Mouse (Mus musculus): ENCODE results near the gene Rbm15b.

Gene Rbm15b

DNA sequence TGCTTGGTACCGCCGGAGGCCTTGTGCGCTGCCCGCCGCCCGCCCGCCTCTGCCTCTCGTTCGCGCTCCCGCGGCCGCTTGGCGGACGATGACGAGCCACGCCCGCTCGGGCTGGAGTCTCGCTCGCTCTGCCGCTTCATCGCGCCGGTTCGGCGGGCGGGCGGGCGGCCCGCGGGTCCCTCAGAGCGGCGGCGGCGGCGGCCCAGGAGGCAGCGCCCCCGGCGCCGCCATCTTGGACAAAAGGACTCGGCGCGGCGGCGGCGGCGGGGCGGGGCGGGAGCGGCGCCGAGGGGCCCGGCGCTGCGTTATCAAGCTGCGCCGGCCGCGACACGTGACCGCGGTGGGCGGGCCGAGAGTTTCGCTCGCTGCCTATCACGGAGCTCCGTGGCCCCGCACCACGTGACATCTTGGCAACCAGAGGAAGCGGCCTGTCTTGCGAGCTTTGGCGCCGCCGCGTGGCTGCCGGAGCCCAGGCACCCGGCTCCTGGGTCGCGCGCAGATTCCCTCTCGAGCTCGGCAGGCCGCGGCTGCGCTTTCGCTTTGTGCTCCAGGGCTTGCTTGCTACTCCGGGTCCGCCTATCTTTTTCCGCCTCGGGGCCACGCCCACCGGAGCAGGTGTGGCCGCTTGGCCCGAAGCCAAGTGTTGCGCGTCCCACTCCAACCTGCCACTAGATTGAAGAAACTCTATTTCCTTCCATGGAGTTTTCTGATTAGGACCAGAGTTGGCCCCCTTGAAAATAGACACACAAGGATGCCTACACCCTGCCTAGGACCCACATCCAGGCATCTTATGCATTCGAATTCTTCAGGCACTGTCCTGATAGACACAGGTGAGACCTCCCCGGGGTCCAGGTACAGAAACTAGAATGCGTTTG, at the start of gene Rbm15b:
Rbm15b (minus strand) TSS at position 601 of the 875 bp plus-strand sequence.
- DNase-seq (ENCODE audit: low read depth, low spot score): peak; percentile 97

DNA sequence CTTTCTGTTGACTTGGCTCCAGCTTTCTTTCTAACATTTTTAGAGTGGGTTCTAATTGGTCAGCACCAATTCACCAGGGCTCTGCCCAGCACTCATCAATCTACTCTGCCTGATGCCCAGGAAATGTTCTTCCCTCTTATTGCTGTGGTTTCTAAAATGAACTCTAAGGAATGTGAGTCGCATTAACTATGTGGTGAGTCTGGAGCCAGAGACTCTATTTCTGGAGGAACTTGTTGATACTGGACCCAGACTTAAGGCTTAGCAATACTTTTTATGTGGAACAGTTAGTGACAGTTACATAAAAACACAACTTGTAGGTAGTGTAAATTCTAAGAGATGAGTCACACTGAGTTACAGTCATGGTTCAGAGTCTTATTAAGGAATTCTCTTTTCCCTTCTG, 47.8 kb upstream of the Rbm15b start:
- no peak for DNase-seq (ENCODE audit: low read depth, low spot score)

- no peak for DNase-seq (ENCODE audit: low read depth, low spot score)
Measured at GRCm38 (mm10) chr9:106914878-106915277, 27.6 kb upstream of the Rbm15b start.

GRCm38 (mm10) chr9:106913759-106914158, 26.5 kb upstream of the Rbm15b start:
- peak; percentile 17 for DNase-seq (ENCODE audit: low read depth, low spot score)

DNA sequence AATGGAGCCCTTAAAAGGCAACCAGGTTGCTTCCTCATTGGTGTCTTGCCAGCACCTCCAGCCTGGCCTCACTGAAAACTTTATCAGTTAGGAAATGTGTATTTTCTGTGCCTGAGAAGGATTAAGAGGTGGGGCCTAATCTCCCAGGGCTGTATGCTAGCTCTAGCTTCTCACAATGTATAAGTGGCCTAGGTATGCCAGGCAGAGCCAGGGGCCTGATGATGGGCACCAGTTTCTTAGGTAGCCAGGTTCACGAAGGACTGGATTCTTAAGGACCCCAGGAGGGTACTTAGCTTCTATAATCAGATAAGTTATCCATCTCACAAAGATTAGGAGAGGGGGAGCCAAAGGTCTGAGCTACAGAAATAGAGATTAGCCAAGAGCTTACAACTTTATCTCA, 24.4 kb upstream of the Rbm15b start:
- DNase-seq (ENCODE audit: low read depth, low spot score): no peak

GRCm38 (mm10) chr9:106908715-106909114, 21.5 kb upstream of the Rbm15b start:
- DNase-seq (ENCODE audit: low read depth, low spot score): no peak

DNA sequence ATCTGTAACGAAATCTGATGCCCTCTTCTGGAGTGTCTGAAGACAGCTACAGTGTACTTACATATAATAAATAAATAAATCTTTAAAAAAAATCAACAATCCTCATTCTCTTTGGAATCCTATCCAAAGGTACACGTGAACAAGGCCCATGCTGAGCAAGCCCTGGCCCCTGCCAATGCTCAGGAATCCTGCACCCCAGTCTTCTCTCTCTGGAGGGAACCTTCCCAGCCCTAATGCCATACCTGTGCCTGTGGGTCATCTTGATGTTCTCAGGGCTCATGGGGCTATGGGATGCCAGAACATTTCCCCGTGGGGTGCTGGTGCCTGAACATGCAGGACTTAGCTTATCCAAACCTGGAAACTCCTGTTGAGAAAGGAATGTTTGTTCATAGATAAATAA, 20.9 kb upstream of the Rbm15b start:
- DNase-seq (ENCODE audit: low read depth, low spot score): no peak

DNA sequence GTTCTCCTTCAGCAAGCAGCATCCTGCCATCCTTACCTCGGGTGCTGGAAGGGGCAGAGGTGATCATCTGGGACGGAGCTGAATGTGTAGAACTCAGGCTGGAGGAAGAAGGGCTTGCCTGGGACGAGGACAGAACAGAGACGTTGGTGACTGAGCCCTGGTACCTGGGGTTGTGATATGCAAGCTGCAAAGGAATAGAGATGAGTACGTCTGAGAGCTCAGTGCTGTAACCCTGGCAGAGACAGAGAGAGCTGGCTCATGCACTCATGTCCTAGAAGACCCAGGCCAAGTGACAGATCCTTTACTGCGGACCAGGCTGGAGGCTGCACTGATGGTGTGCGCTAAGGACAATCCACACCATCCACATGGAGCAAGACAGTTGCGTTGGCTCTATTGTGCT, 19.4 kb upstream of the Rbm15b start:
- no peak for DNase-seq (ENCODE audit: low read depth, low spot score)

DNA sequence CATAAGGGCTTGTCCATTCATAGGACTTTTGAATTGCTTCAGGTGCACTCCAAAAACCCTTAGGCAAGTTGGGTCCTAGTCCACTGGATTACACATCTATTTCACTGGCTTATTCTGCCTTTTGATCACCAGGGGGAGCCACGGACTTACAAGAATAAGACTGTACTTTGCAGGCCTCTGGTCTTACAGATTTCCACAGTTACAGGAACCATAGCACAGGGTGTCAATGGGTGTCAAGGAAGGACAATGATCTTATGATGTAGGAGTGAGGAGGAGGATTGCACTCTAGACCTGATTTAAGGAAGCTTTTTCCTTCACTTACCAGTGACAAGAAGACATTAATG, 16.5 kb upstream of the Rbm15b start:
- peak; percentile 63 for DNase-seq (ENCODE audit: low read depth, low spot score)

GRCm38 (mm10) chr9:106903099-106903790, 16.0 kb upstream of the Rbm15b start:
- DNase-seq (ENCODE audit: low read depth, low spot score): no peak

DNA sequence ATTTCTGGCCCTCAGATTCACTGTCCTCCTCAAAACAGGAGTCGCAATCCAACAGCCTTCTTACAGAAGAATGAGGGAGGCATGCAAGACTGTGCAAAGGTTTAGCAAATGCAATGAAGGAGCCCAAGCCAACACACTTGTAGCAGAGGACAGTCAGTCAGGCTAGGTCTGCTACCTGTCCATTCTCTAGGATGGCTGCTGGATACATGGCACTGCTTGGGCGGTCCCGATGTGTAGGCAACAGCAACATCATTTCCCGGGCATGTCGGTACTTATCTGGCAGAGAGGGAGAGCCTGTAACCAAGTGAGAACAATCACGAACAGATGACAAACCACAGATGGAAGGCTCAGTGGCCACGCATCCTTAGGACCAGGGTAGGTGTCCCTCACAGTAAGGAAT, 14.4 kb upstream of the Rbm15b start:
- no peak for DNase-seq (ENCODE audit: low read depth, low spot score)

- DNase-seq (ENCODE audit: low read depth, low spot score): no peak
Measured at GRCm38 (mm10) chr9:106898901-106899300, 11.7 kb upstream of the Rbm15b start.

DNA sequence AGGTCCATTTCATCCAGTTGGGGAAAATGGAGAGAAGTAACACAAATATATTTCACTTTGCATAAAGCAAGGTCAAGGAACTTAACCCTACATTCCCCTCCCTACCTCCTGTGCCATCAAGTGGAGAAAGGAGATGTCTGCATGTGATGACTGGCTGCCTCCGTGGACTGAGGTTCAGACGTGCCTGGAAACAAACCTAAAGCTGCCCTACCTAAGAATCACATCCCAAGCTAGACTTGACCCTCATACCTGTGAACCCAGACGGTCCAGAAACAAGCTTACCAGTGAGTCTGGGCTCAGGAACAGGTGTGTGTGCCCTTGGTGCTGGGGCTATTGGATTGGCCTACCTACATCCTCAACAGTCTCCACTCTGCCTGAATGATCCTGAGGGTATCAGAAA, 6.1 kb upstream of the Rbm15b start:
- no peak for DNase-seq (ENCODE audit: low read depth, low spot score)

DNA sequence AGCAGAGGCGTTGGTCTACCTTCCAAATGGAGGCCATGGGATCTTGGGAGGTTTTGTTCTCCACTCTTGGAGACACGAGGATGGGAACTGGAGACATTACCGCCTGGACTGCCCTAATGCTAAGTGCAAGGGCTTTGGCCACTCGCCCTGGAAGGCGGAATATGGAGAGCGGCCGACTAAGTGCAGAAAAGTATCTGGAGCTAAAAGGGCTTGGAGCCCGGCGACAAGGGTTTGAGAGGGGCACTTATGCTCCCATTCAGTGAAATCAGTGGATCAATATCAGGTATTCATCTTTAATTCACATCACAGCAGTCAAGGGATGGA, 5.3 kb upstream of the Rbm15b start:
- no peak for DNase-seq (ENCODE audit: low read depth, low spot score)

GRCm38 (mm10) chr9:106891829-106892551, 4.8 kb upstream of the Rbm15b start, which contains the start of gene Manf:
TSS of gene Manf (minus strand) at chr9:106891979.
- DNase-seq (ENCODE audit: low read depth, low spot score): peak; percentile 98

- peak; percentile 29 for DNase-seq (ENCODE audit: low read depth, low spot score)
Measured at GRCm38 (mm10) chr9:106891341-106891741, 4.1 kb upstream of the Rbm15b start.

GRCm38 (mm10) chr9:106890496-106891240, 3.4 kb upstream of the Rbm15b start:
- no peak for DNase-seq (ENCODE audit: low read depth, low spot score)

DNA sequence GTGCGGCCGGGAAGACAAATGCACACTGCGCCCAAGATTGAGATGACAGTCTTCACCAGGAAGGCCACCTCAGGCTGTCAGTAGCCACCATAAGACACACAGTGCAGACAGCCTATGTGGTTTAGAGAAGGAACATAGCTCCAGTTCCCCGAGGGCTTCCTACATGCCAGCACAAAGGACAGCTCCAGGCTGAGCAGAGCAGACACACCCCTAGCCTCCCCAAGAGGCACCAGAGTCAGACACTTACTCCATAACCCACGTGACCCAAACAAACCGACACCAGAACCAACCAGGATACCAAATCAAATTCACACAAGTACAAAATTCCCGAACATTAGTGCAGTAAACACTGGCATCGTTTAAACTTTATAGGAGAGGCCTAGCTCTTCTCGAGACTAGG, 2.1 kb upstream of the Rbm15b start:
- DNase-seq (ENCODE audit: low read depth, low spot score): no peak

DNA sequence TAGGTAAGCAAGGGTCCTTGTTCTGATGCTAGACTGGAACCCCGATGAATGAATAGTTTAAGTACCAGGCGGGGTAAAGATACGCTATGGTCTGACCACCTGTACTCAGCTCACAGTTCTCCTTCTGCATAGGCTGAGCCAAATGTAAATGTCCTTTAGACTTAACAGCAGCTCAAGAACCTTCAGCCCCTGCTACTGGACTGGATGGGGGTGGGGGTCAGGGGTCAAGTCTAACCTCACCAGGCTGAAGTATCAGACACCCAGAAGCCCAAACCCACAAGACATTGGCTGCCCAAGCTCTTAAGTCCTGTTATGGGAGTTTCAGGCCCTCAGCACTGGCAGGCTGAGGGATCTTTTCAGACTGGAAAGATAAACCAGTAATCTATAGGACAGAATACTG, 1.1 kb upstream of the Rbm15b start:
- no peak for DNase-seq (ENCODE audit: low read depth, low spot score)

GRCm38 (mm10) chr9:106885901-106886731, 1.1 kb downstream of the Rbm15b start:
- DNase-seq (ENCODE audit: low read depth, low spot score): peak; percentile 17
